Mouse (Mus musculus): ENCODE data around the gene Nckap1l. TPM values are rescaled to one million over a fixed set of nuclear protein-coding genes. Genes with fewer than 3 reads are reported as not detected.

The Nckap1l gene
- polyA plus RNA-seq, 1 experiment from 2014 or later = 1.7 TPM

DNA sequence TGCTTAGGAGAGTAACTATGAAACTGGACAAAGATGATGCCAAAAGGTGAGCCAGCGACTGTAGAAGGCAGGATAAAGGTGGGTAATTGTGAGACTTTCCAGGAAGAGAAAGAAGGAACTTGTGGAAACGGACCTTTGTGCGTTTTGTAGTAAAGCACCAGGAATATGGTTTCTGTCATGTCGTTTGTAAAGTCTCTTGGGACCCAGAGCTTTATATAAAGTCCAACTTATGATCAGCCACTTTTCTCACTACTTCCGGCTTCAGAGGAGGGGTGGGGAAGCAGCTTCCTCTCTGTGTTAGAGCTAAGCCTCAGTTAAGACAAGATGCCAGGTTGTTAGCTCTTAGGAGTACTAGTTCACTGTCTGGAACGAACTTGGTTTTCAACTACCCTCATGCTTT, 855 bp downstream of the Nckap1l start:
- no peak overlapping the region for H3K9ac ChIP-seq (ENCODE audit: low read depth, low read length)
- no peaks in the 10 kb centered on the region for H3K36me3 ChIP-seq (ENCODE audit: control insufficient read depth, insufficient read depth)
- H3K27ac ChIP-seq (ENCODE audit: low read depth, low read length) = no peak overlapping the region
- no peaks in the 10 kb centered on the region for H3K9me3 ChIP-seq (ENCODE audit: control insufficient read depth)
- WGBS = 77% methylated on average over 6 of the region's 6 CpGs
- TF ChIP-seq CTCF (IDR thresholded peaks at IDR 0.05; ENCODE audit: low read depth) = no peak
- no peak overlapping the region for H3K4me3 ChIP-seq (ENCODE audit: low read depth, low read length)
- no peaks in the 10 kb centered on the region for H3K27me3 ChIP-seq (replicated peaks; ENCODE audit: control insufficient read depth, insufficient read depth, low read length)
- no peak overlapping the region for H3K4me2 ChIP-seq (replicated peaks; ENCODE audit: low read depth)
- no peaks in the 10 kb centered on the region for H3K4me1 ChIP-seq (replicated peaks; ENCODE audit: control insufficient read depth, insufficient read depth, low read length)
- ATAC-seq = no peak

- H3K9me3 ChIP-seq (ENCODE audit: control insufficient read depth) = no peaks in the 10 kb centered on the region
- no peaks in the 10 kb centered on the region for H3K27me3 ChIP-seq (replicated peaks; ENCODE audit: control insufficient read depth, insufficient read depth, low read length)
- TF ChIP-seq CTCF (IDR thresholded peaks at IDR 0.05; ENCODE audit: low read depth) = no peak
- no peak overlapping the region for H3K4me3 ChIP-seq (ENCODE audit: low read depth, low read length)
- WGBS = 62% methylated on average over 7 of the region's 7 CpGs
- no peak overlapping the region for H3K27ac ChIP-seq (ENCODE audit: low read depth, low read length)
- no peak overlapping the region for H3K9ac ChIP-seq (ENCODE audit: low read depth, low read length)
- H3K4me1 ChIP-seq (replicated peaks; ENCODE audit: control insufficient read depth, insufficient read depth, low read length) = no peaks in the 10 kb centered on the region; the same call in 1 of the 2 replicates
- no peak overlapping the region for H3K4me2 ChIP-seq (replicated peaks; ENCODE audit: low read depth)
- no peaks in the 10 kb centered on the region for H3K36me3 ChIP-seq (ENCODE audit: control insufficient read depth, insufficient read depth)
- ATAC-seq = no peak
Observed at GRCm38 (mm10) chr15:103462539-103463261, 9.1 kb downstream of the Nckap1l start.

DNA sequence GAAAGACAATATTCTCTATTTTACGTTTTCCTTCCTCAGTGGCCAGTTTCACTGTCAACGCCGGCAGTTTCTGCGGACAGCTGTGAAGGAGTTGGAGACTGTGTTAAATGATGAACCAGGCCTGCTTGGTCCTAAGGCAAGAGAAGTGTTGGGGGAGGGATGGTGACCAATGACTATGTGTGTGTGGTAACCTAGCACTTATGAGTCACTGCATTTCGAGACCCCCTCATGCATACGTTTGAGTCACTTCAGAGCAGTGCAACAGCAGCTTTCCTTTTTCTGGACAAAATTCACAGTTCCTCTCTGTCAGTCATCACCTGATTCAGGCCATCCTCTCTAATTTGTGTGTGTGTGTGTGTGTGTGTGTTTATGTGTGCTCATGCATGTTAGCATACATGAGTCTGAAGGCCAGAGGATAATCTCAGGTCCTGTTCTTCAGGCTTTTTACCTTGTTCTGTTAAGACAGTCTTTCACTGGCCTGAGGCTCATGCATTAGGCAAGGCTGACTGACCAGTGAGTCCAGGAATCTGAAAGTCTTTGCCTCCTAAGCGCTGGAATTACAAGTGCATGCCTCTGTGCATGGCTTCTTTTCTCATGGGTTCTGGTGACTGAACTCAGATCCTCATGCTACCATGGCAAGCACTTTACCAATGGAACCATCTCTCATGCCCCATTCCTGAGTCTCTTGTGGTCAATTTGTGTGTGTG, 18.0 kb downstream of the Nckap1l start:
- 81% methylated on average over 7 of the region's 7 CpGs for WGBS
- no peaks in the 10 kb centered on the region for H3K27me3 ChIP-seq (replicated peaks; ENCODE audit: control insufficient read depth, insufficient read depth, low read length)
- H3K27ac ChIP-seq (ENCODE audit: low read depth, low read length) = no peak overlapping the region
- H3K4me3 ChIP-seq (ENCODE audit: low read depth, low read length) = no peak overlapping the region
- H3K4me1 ChIP-seq (replicated peaks; ENCODE audit: control insufficient read depth, insufficient read depth, low read length) = no peaks in the 10 kb centered on the region
- no peak overlapping the region for H3K4me2 ChIP-seq (replicated peaks; ENCODE audit: low read depth)
- no peak for TF ChIP-seq CTCF (IDR thresholded peaks at IDR 0.05; ENCODE audit: low read depth)
- H3K9ac ChIP-seq (ENCODE audit: low read depth, low read length) = no peak overlapping the region
- no peak for ATAC-seq
- no peaks in the 10 kb centered on the region for H3K9me3 ChIP-seq (ENCODE audit: control insufficient read depth)
- no peaks in the 10 kb centered on the region for H3K36me3 ChIP-seq (ENCODE audit: control insufficient read depth, insufficient read depth)

DNA sequence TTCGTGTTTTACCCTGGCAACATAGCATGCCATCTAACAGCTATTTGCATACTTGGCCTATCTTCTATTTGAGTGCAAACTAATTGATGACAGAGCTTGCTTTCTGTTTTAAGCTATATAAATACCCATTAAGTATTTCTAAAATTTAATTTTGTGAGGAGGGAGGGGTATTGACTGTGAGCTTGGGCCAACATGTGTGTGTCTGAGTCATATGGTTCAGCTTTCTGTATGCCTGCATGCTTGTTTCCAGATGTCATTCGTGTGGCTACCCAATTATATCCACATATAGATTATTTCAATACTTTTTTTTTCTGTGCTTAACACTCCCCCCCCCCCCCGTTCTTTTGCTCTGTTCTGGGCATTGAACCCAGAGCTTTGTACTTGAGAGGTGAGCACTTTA, 18.7 kb downstream of the Nckap1l start:
- Histone ChIP-seq H3K4me3 (ENCODE audit: low read depth, low read length) (no peak overlapping the region), H3K27ac (ENCODE audit: low read depth, low read length) (no peak overlapping the region), H3K9me3 (ENCODE audit: control insufficient read depth) (no peaks in the 10 kb centered on the region), H3K4me2 (replicated peaks; ENCODE audit: low read depth) (no peak overlapping the region), H3K27me3 (replicated peaks; ENCODE audit: control insufficient read depth, insufficient read depth, low read length) (no peaks in the 10 kb centered on the region), H3K4me1 (replicated peaks; ENCODE audit: control insufficient read depth, insufficient read depth, low read length) (no peaks in the 10 kb centered on the region), H3K9ac (ENCODE audit: low read depth, low read length) (no peak overlapping the region), H3K36me3 (ENCODE audit: control insufficient read depth, insufficient read depth) (no peaks in the 10 kb centered on the region)
- WGBS = 65% methylated on average over 3 of the region's 3 CpGs
- no peak for TF ChIP-seq CTCF (IDR thresholded peaks at IDR 0.05; ENCODE audit: low read depth)
- no peak for ATAC-seq

- Histone ChIP-seq H3K4me2 (replicated peaks; ENCODE audit: low read depth) (no peak overlapping the region), H3K27ac (ENCODE audit: low read depth, low read length) (no peak overlapping the region), H3K27me3 (replicated peaks; ENCODE audit: control insufficient read depth, insufficient read depth, low read length) (no peaks in the 10 kb centered on the region), H3K9ac (ENCODE audit: low read depth, low read length) (no peak overlapping the region), H3K36me3 (ENCODE audit: control insufficient read depth, insufficient read depth) (no peaks in the 10 kb centered on the region), H3K4me1 (replicated peaks; ENCODE audit: control insufficient read depth, insufficient read depth, low read length) (no peaks in the 10 kb centered on the region), H3K4me3 (ENCODE audit: low read depth, low read length) (no peak overlapping the region), H3K9me3 (ENCODE audit: control insufficient read depth) (no peaks in the 10 kb centered on the region)
- no peak for TF ChIP-seq CTCF (IDR thresholded peaks at IDR 0.05; ENCODE audit: low read depth)
- no peak for ATAC-seq
- WGBS = 88% methylated on average over 7 of the region's 7 CpGs
Observed at GRCm38 (mm10) chr15:103473182-103473581, 19.6 kb downstream of the Nckap1l start.

GRCm38 (mm10) chr15:103473769-103474168, 20.2 kb downstream of the Nckap1l start:
- Histone ChIP-seq H3K4me1 (replicated peaks; ENCODE audit: control insufficient read depth, insufficient read depth, low read length) (no peaks in the 10 kb centered on the region), H3K27ac (ENCODE audit: low read depth, low read length) (no peak overlapping the region), H3K4me2 (replicated peaks; ENCODE audit: low read depth) (no peak overlapping the region), H3K4me3 (ENCODE audit: low read depth, low read length) (no peak overlapping the region), H3K27me3 (replicated peaks; ENCODE audit: control insufficient read depth, insufficient read depth, low read length) (no peaks in the 10 kb centered on the region), H3K36me3 (ENCODE audit: control insufficient read depth, insufficient read depth) (no peaks in the 10 kb centered on the region), H3K9me3 (ENCODE audit: control insufficient read depth) (no peaks in the 10 kb centered on the region), H3K9ac (ENCODE audit: low read depth, low read length) (no peak overlapping the region)
- WGBS = 85% methylated on average over 5 of the region's 5 CpGs
- TF ChIP-seq CTCF (IDR thresholded peaks at IDR 0.05; ENCODE audit: low read depth) = no peak
- ATAC-seq = no peak

Measured in intestine, postnatal 0 days (tissue).